Mouse (Mus musculus) liver, postnatal 0 days (tissue): ENCODE results near the gene Gpr161.

ENCODE experiments used
- CTCF ChIP-seq: sonication (generic); IDR thresholded peaks from 2 replicates; pipeline ENCODE4 v1.5.1; 2016; ENCODE audit warnings: antibody characterized with exemption, low read depth
- EP300 ChIP-seq: IDR thresholded peaks from 2 replicates; pipeline ENCODE4 v1.6.1; 2016; ENCODE audit warnings: antibody characterized with exemption, low read depth, mild to moderate bottlenecking

DNA sequence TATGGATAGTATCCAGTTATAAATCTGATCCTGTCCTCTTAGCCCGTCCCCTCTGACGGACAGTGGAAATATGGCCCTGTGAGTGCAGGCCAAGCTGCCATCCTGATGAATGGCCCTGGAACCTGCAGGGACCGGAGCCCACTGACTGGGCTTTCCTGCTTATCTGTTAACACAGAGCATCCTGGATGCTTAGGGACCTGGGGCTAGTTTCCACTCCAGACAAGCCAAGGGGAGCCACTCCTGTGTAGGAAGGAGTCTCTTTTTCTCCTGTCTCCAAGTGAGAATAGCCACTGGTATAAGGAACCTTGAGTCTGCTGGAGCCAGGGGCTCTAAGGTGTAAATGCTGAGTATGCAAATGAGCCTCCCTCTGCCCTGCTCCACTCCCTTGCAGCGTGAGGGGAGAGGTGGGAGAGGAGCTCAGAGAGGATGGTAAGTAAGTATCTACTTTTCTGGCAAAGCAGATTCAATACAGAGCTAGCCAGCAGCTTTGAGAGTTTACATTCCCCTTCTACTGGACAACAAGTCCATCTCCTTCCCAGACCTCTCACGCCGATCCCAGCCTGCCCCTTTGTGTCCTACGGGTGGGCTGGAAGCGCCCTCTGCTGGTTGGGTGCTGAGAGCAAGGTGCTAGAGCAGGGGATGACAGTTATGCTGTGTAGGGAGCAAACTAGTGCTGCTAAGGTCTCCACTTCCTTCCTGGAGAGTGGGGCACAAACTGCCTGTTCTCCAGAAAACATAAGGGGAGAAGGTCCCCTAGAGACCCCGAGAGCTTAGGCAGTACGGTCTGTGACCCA lies 24.7 kb downstream of the Gpr161 start:
- TF ChIP-seq CTCF (peak; percentile 93), EP300 (no peak)
